Mouse (Mus musculus) 416B (cell line): ENCODE measurements around the gene Ndrg3.
"Not testable (repeated sequence)": the region's sequence is repeated elsewhere in the genome, so short reads cannot be mapped to it uniquely, and the experiment has no call there.

Experiments
- DNase-seq: peaks from one replicate; pipeline ENCODE4 v3.0.0; 2011; ENCODE audit warnings: low read depth

The Ndrg3 gene

DNA sequence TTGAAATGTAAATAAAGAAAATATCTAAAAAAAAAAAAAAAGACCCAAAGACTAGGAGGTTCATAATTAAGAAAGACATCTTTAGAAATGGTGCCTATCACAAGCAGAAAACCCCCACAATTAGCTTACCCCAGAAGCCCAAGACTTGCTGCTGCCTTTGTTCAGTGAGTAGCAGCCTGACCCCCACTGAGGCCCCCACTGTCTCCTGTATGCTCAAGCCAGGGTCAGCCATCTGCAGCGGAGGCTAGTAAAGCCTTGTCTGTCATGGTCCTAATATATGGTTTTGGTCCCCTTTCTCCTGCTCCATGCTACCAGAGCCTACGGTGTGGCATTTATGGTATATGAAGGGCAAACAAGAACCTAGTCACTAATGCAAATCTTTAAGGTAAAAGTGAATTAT is 90.5 kb downstream of the Ndrg3 start:
- no peak for DNase-seq

DNA sequence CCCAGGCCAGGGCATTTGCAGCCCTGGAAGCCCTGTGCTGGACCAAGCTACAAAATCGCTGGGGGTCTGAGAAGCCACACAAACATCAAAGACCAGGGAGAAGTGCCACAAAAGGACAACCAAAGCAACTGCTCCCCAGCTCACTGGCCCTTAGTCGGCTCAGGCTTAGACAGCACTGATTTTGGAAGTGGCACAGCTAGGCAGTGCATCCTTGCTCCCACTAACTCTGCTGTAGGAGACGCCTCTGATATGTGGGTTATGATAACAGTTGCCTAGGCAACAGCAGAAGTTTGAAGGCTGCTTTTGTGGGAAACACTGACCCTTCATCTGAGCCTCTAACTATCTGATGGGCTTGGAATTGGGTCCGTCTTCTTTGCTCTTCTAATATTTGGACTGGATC is 92.7 kb downstream of the Ndrg3 start:
- DNase-seq = no peak

- DNase-seq = no peak
These were observed 93.5 kb downstream of the Ndrg3 start for GRCm38 (mm10) chr2:156898374-156898773.

DNA sequence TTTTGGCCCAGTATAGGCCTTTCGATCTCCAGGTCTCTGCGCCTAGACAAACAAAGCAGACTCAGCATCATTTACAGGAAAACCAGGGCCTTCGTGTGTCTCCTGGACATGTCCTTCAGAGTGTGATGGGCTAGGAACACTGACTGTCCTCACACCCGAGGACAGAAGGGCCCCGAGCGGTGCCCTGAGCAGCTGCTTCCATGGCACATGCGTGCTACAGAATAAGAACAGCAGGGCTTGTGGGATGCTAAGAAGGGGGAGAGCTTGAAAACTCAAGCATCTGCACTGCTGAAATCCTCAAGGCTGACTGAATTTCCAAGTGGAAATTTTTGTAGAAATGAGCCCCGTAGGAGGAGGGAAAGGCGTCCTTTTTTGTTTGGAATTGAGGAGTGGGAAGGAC is 94.8 kb downstream of the Ndrg3 start:
- no peak for DNase-seq

- DNase-seq = peak; percentile 34
These were observed 95.4 kb downstream of the Ndrg3 start for GRCm38 (mm10) chr2:156896384-156896914.

DNA sequence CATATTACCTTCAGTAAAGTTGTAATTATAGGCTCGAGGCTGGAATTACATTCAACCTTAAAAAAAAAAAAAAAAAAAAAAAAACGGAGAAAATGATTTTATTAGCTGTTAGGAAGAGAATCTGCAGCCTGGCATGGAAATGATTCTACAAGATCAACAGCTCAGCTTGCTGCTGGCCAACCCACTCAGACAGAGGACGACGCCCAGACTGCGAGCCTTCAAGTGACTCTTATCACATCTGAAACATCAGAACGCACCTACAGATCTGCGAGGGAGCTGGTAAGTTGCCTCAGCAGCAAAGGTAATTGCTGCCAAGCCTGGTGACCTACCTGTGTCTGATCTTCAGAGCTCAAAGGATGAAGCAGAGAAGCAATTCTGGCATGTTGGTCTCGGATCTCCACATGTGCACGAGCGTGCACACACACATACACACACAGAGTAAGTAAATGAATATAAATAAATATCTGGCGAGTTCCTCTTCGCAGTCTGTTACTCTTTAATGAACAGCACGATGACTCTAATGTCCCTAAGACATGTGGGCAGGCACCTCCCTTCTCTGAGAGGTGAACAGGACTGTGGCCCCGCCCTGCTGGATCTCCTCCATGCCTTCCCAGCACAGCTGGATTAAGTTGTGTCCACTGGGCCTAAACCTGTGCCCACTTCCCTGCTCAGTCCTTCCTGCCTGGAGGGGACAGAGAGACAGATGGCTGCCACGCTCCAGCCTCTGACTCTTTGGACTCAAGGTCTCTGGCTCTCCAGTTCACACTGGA is 97.2 kb downstream of the Ndrg3 start:
- no peak for DNase-seq

- no peak for DNase-seq
These were observed 99.0 kb downstream of the Ndrg3 start for GRCm38 (mm10) chr2:156892821-156893220.

DNA sequence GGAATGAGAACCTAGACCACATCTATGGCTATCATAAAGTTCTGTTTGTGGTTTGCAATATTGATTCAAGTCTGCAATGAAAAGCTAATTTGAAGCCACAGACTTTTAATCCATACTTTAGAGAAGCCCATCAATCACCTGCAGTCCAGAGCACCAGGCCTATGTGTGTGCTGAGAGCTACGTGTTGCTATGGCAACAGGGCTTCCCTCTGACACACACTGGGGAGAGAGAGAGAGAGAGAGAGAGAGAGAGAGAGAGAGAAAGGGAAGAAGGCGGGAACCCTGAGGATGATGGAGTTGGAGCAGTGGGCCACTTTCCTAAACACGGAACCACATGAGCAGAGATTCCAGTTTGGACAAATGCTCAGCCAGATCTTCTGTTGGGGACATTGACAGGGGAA is 99.6 kb downstream of the Ndrg3 start:
- DNase-seq = no peak

DNA sequence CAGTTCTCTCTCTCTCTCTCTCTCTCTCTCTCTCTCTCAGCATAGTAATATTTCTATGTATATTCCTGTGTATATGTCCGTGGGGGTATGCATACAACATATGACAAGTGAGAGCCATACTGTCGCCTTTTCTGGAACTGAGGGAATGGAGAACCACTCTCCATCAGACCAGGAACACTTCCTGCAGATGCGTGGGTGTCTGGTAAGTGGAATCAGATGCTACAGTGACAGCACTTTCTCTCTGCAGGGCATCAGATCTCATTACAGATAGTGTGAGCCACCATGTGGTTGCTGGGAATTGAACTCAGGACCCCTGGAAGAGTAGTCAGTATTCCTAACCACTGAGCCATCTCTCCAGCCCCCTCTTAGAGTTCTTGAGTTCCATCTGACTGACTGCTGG is 103.4 kb downstream of the Ndrg3 start:
- DNase-seq = no peak

DNA sequence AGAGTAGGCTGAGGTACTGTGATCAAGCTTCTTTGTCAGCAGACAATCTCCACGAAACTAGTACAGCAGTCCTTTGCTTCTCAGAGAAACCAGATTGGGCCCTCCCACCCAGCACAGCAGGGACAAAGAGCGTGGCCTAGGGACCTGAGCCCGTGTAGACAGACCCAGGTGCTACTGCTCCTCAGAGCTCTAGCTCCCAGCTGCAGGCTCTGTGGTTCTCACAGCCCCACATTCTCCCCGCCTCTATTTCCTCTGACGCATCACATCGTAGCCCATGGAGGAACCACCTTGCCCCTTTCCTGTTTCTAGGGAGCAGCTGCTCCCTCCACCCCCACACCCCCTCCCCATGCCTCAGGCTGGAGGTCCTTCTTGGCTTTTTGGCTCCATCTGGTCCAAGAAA is 104.8 kb downstream of the Ndrg3 start, which contains the start of gene Sla2:
TSS of gene Sla2 (minus strand) at position 176 of the 400 bp plus-strand sequence.
- DNase-seq = peak; percentile 87

DNA sequence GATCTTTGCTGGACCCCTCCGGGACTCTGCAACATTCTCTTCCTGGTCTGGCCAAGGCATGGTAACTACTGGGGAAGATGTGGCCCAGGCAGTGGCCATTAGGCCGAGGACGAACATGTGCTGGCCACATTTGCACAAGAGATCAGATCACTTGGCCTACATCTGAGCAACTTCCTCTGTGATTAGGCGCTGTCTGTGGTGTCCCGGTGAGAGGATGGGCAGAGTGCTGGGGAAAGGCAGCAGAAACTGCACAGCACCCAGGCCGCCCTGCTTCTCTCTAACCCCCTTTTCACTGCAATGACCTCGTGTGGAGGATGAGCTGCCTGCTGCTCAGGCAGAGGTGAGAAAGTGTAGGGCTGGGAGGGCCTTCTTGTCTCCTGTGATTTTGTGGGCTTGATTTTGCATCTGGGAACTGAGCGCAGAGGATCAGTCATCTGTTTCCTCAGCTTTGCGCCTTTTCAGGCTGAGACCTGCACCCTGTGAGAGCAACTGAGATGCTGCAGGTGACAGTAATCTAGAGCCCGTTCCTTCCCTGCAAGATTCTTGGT is 105.7 kb downstream of the Ndrg3 start:
- peak; percentile 35 for DNase-seq

- not testable (repeated sequence) for DNase-seq
These were observed 106.2 kb downstream of the Ndrg3 start for GRCm38 (mm10) chr2:156885666-156886065.

DNA sequence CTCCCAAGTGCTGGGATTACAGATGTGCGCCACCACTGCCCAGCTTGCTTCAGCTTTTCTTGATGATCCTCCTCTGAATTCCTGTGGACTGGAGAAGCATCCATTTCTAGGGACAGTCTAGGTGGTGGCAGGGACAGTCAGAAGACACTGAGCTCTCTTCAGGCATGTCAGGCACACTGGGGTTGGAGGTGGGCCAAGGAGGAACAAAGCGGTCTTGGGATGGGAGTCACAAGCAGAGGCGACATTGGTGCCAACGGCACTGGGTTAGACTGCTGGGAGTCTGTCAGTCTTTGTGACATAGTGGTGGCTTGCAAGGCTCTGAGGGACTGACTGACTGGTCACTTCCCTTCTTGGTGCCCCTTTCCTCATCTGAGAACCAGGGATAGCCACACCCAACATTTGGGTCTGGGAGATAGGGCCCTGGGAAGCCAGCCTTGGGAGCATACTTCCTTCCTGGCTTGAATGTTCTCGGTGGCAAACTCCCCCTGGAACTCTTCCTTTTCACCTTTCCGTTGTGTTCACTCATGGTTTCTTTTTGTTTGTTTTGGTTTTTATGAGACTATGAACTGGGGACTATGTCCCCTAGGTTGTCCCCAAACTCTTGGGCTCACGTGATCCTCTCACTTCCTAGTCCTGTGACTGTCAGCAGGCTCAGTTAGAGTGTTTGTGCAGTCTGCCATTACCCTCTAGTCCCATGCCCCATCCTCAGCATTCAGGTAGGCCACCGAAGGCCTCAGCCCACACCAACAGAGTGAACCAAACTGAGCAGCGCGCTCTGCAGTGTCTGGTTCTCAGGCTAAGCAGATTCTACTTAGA is 107.3 kb downstream of the Ndrg3 start:
- DNase-seq = peak; percentile 34

GRCm38 (mm10) chr2:156882431-156883001 is 109.3 kb downstream of the Ndrg3 start:
- DNase-seq = peak; percentile 65

- DNase-seq = no peak
These were observed 112.3 kb downstream of the Ndrg3 start for GRCm38 (mm10) chr2:156879541-156879940.

DNA sequence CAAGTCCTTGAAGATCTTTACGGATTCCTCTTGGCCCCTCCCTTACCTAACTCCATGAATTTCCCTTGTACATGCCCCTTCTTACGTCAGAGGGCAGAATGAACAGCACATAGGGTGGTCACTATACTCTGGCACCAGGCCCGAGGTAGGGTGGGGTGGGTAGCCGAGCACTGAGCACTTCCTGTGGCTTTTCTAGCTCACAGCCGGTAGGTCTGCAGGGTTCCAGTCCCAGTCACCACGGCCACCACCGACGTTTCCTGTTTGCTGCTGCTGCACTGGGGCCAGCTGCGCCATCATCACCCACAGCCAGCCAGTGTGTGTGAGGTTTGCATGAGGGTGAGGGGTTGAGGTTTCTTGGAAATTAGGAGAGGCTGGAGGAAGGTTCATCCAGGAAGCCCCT is 114.1 kb downstream of the Ndrg3 start:
- peak; percentile 94 for DNase-seq
